Mouse (Mus musculus) C2C12 (cell line): ENCODE measurements around the gene 1700025G04Rik. TPM values are rescaled to one million over a fixed set of nuclear protein-coding genes. Genes with fewer than 3 reads are reported as not detected.

Source experiments
- H3K27me3 ChIP-seq: one replicate; pipeline ENCODE4 v1.6.1; 2011; ENCODE audit not compliant: control insufficient read depth, insufficient read depth, insufficient read length
- H3K36me3 ChIP-seq: one replicate; pipeline ENCODE4 v1.6.1; 2011; ENCODE audit not compliant: control insufficient read depth, insufficient read depth
- H3K4me3 ChIP-seq: one replicate; pipeline ENCODE4 v1.5.1; 2011; ENCODE audit warnings: mild to moderate bottlenecking, control low read depth; ENCODE audit not compliant: poor library complexity, insufficient read depth, severe bottlenecking
- H3K79me2 ChIP-seq: one replicate; pipeline ENCODE4 v1.6.1; 2011; ENCODE audit not compliant: control insufficient read depth, insufficient read depth
- H3K79me3 ChIP-seq: one replicate; pipeline ENCODE4 v1.6.1; 2011; ENCODE audit warnings: low read depth, control low read depth
- H3ac ChIP-seq: one replicate; pipeline ENCODE3; 2011; ENCODE audit warnings: low read depth; ENCODE audit not compliant: control insufficient read depth, insufficient read length
- CEBPB ChIP-seq: IDR thresholded peaks from one replicate; pipeline ENCODE4 v1.6.1; 2011; ENCODE audit warnings: low read depth, mild to moderate bottlenecking, control low read depth, moderate library complexity
- CTCF ChIP-seq: IDR thresholded peaks from one replicate; pipeline ENCODE4 v1.5.1; 2011; ENCODE audit not compliant: control insufficient read depth, insufficient read depth, insufficient read length
- FOSL1 ChIP-seq: IDR thresholded peaks from one replicate; pipeline ENCODE4 v1.8.0; 2011; ENCODE audit warnings: mild to moderate bottlenecking, low read length; ENCODE audit not compliant: poor library complexity, insufficient read depth, severe bottlenecking
- MAX ChIP-seq: IDR thresholded peaks from one replicate; pipeline ENCODE4 v1.6.1; 2011; ENCODE audit warnings: mild to moderate bottlenecking, control low read depth
- MYOD1 ChIP-seq: IDR thresholded peaks from one replicate; pipeline ENCODE4 v1.6.1; 2011; ENCODE audit warnings: low read depth; ENCODE audit not compliant: control insufficient read depth, insufficient read length
- MYOG ChIP-seq: IDR thresholded peaks from one replicate; pipeline ENCODE4 v1.6.1; 2011; ENCODE audit not compliant: control insufficient read depth, insufficient read length; ENCODE audit errors: extremely low read depth
- USF1 ChIP-seq: IDR thresholded peaks from one replicate; pipeline ENCODE4 v1.6.1; 2011; ENCODE audit warnings: low read depth, mild to moderate bottlenecking, control low read depth, moderate library complexity
- polyA plus RNA-seq: library from polyadenylated mRNA; unstranded; fragments of >200 nt; fragmentation: generic; extraction: Trizol; gene quantifications from one replicate; pipeline ENCODE4 v1.2.1, GENCODE M21; 2012; ENCODE audit warnings: missing spikeins

Gene 1700025G04Rik
- polyA plus RNA-seq, 1 experiment = 2.1 TPM

- H3ac ChIP-seq = no peak overlapping the region
- no peaks in the 10 kb centered on the region for H3K36me3 ChIP-seq
- no peaks in the 10 kb centered on the region for H3K79me3 ChIP-seq
- H3K79me2 ChIP-seq = no peaks in the 10 kb centered on the region
- H3K4me3 ChIP-seq = no peak overlapping the region
- no peak for TF ChIP-seq FOSL1
- TF ChIP-seq CEBPB = no peak
- no peak for TF ChIP-seq MAX
- TF ChIP-seq USF1 = no peak
- no peak for TF ChIP-seq CTCF
- no peak for TF ChIP-seq MYOD1
- TF ChIP-seq MYOG = no peak
- no peaks in the 10 kb centered on the region for H3K27me3 ChIP-seq
These were observed 104.9 kb downstream of the 1700025G04Rik start for GRCm38 (mm10) chr1:151985056-151985455.

GRCm38 (mm10) chr1:151983991-151984390 is 105.9 kb downstream of the 1700025G04Rik start:
- Histone ChIP-seq H3K27me3 (no peaks in the 10 kb centered on the region), H3K4me3 (no peak overlapping the region), H3K79me3 (no peaks in the 10 kb centered on the region), H3K36me3 (no peaks in the 10 kb centered on the region), H3K79me2 (no peaks in the 10 kb centered on the region), H3ac (no peak overlapping the region)
- TF ChIP-seq MYOD1 (no peak), CTCF (no peak), CEBPB (no peak), FOSL1 (no peak), USF1 (no peak), MYOG (no peak), MAX (no peak)

- Histone ChIP-seq H3K4me3 (no peak overlapping the region), H3ac (no peak overlapping the region), H3K79me3 (no peaks in the 10 kb centered on the region), H3K79me2 (no peaks in the 10 kb centered on the region), H3K27me3 (no peaks in the 10 kb centered on the region), H3K36me3 (no peaks in the 10 kb centered on the region)
- no peak for TF ChIP-seq USF1
- TF ChIP-seq FOSL1 = no peak
- no peak for TF ChIP-seq CTCF
- no peak for TF ChIP-seq MYOD1
- no peak for TF ChIP-seq MAX
- TF ChIP-seq CEBPB = no peak
- no peak for TF ChIP-seq MYOG
These were observed 109.4 kb downstream of the 1700025G04Rik start for GRCm38 (mm10) chr1:151980498-151980897.

GRCm38 (mm10) chr1:151979803-151980456 is 110.0 kb downstream of the 1700025G04Rik start:
- no peaks in the 10 kb centered on the region for H3K79me3 ChIP-seq
- H3ac ChIP-seq = no peak overlapping the region
- TF ChIP-seq MYOG (no peak), USF1 (no peak), CTCF (no peak), CEBPB (no peak), FOSL1 (no peak), MAX (no peak), MYOD1 (no peak)
- H3K4me3 ChIP-seq = no peak overlapping the region
- no peaks in the 10 kb centered on the region for H3K36me3 ChIP-seq
- H3K79me2 ChIP-seq = no peaks in the 10 kb centered on the region
- H3K27me3 ChIP-seq = no peaks in the 10 kb centered on the region

- Histone ChIP-seq H3K4me3 (no peak overlapping the region), H3K79me3 (no peaks in the 10 kb centered on the region), H3K79me2 (no peaks in the 10 kb centered on the region), H3K27me3 (no peaks in the 10 kb centered on the region), H3K36me3 (no peaks in the 10 kb centered on the region), H3ac (no peak overlapping the region)
- no peak for TF ChIP-seq FOSL1
- no peak for TF ChIP-seq CEBPB
- TF ChIP-seq USF1 = no peak
- TF ChIP-seq MAX = no peak
- no peak for TF ChIP-seq CTCF
- no peak for TF ChIP-seq MYOG
- TF ChIP-seq MYOD1 = no peak
These were observed 111.2 kb downstream of the 1700025G04Rik start for GRCm38 (mm10) chr1:151978751-151979150.

GRCm38 (mm10) chr1:151977596-151977995 is 112.3 kb downstream of the 1700025G04Rik start:
- Histone ChIP-seq H3ac (no peak overlapping the region), H3K27me3 (no peaks in the 10 kb centered on the region), H3K36me3 (no peaks in the 10 kb centered on the region), H3K79me3 (no peaks in the 10 kb centered on the region), H3K4me3 (no peak overlapping the region), H3K79me2 (no peaks in the 10 kb centered on the region)
- TF ChIP-seq CEBPB (no peak), MYOG (no peak), MYOD1 (no peak), USF1 (no peak), CTCF (no peak), MAX (no peak), FOSL1 (no peak)
